Mouse (Mus musculus) cortical plate, adult 2 months (tissue): ENCODE data around the gene Asb15.

Source experiments
- CTCF ChIP-seq: fragments of 200-500 bp; IDR thresholded peaks from 2 replicates; pipeline ENCODE4 v1.5.1; 2011; ENCODE audit warnings: mild to moderate bottlenecking, control low read depth, low read length; ENCODE audit not compliant: insufficient read depth; ENCODE audit errors: extremely low read depth
- POLR2A ChIP-seq: fragments of 200-500 bp; IDR thresholded peaks from 2 replicates; pipeline ENCODE4 v1.6.1; 2011; ENCODE audit warnings: mild to moderate bottlenecking, low read length, control low read depth; ENCODE audit not compliant: insufficient read depth; ENCODE audit errors: extremely low read depth

- TF ChIP-seq CTCF (no peak), POLR2A (no peak)
These were observed 2.2 kb upstream of the Asb15 start for GRCm38 (mm10) chr6:24525705-24526104.
